ENCODE assay signal across 9 mouse cellular contexts in genomic region chr8:88621408-88621807, GRCm38 (mm10). TPM values are rescaled to one million over a fixed set of nuclear protein-coding genes. Genes with fewer than 3 reads are reported as not detected.
DNase-seq lines count a peak whose midpoint lies in the region; ATAC-seq and TF ChIP-seq lines count a peak whose summit lies in the region.
"Had no signal": no experiment of that assay in that cellular context is flagged by ENCODE, and none has a peak within 500 bp of the region (broad histone marks: within the 10 kb centered on the region; RNA-seq: fewer than 3 reads in every experiment).

No protein-coding gene starts in this region.

- no peaks in the 10 kb centered on the region for H3K27me3 ChIP-seq in forebrain, postnatal 0 days (ENCODE audit: insufficient read depth, low read length)
- H3K27me3 ChIP-seq in hindbrain, embryonic 15.5 days = peaks cover 14% of the 10 kb centered on the region
- H3K27me3 ChIP-seq in megakaryocyte, embryonic 14.5 days (replicated peaks) = peaks cover 81% of the 10 kb centered on the region

- H3K4me2 ChIP-seq in forebrain, postnatal 0 days (ENCODE audit: low read depth) = no peak overlapping the region
- H3K4me2 ChIP-seq in hindbrain, embryonic 15.5 days = no peak overlapping the region

- peak; percentile 97 for TF ChIP-seq CTCF in brain, embryonic 14.5 days (IDR thresholded peaks at IDR 0.05; ENCODE audit: borderline replicate concordance, extremely low read depth, insufficient read depth, insufficient read length)
- TF ChIP-seq CTCF in forebrain, postnatal 0 days (IDR thresholded peaks at IDR 0.05; ENCODE audit: low read depth) = peak; percentile 98

- no peak overlapping the region for H3K9ac ChIP-seq in forebrain, postnatal 0 days
- H3K9ac ChIP-seq in hindbrain, embryonic 15.5 days = no peak overlapping the region

- H3K9me3 ChIP-seq in forebrain, postnatal 0 days (ENCODE audit: low read length) = no peaks in the 10 kb centered on the region
- H3K9me3 ChIP-seq in hindbrain, embryonic 15.5 days = no peaks in the 10 kb centered on the region
- no peaks in the 10 kb centered on the region for H3K9me3 ChIP-seq in megakaryocyte, embryonic 14.5 days

- ATAC-seq in forebrain, postnatal 0 days = peak; percentile 83
- ATAC-seq in hindbrain, embryonic 15.5 days (ENCODE audit: low FRiP score, low read depth) = 0 out of 2 replicates have a peak, but pooled peaks have one; percentile 47
- no peak for ATAC-seq in erythroblast, adult 5-6 weeks (replicated peaks; ENCODE audit: low FRiP score, poor library complexity, severe bottlenecking)

- H3K4me1 ChIP-seq in forebrain, postnatal 0 days (ENCODE audit: insufficient read depth) = no peaks in the 10 kb centered on the region
- H3K4me1 ChIP-seq in hindbrain, embryonic 15.5 days (replicated peaks) = 0 out of 2 replicates have a peak, but pooled peaks cover 2% of the 10 kb centered on the region
- H3K4me1 ChIP-seq in megakaryocyte, embryonic 14.5 days = peaks cover 23% of the 10 kb centered on the region

- no peak overlapping the region for H3K27ac ChIP-seq in forebrain, postnatal 0 days (ENCODE audit: low read depth, low read length)
- H3K27ac ChIP-seq in hindbrain, embryonic 15.5 days (replicated peaks) = no peak overlapping the region
- H3K27ac ChIP-seq: macrophage had no signal

- DNase-seq in Muller cell, postnatal 12 days (ENCODE audit: inconsistent ontology term) = peak; percentile 50
- DNase-seq in brain, embryonic 14.5 days (ENCODE audit: low read depth) = peak; percentile 82
- DNase-seq in forebrain, postnatal 0 days = peak; percentile 88
- peak; percentile 87 to 88 for DNase-seq in layer of hippocampus, postnatal 10 days (ENCODE audit: low spot score in 2 of 2)
- DNase-seq in right cerebral cortex, postnatal 25 days = peak; percentile 68

- no peaks in the 10 kb centered on the region for H3K36me3 ChIP-seq in forebrain, postnatal 0 days (ENCODE audit: insufficient read depth)
- H3K36me3 ChIP-seq in hindbrain, embryonic 15.5 days = no peaks in the 10 kb centered on the region
- peaks cover 4% of the 10 kb centered on the region for H3K36me3 ChIP-seq in megakaryocyte, embryonic 14.5 days (replicated peaks; ENCODE audit: low read length)

- TF ChIP-seq POLR2A in brain, embryonic 14.5 days (IDR thresholded peaks at IDR 0.05; ENCODE audit: borderline replicate concordance, extremely low read depth, insufficient read depth, insufficient read length, poor library complexity, severe bottlenecking) = no peak

- no peak overlapping the region for H3K4me3 ChIP-seq in forebrain, postnatal 0 days (ENCODE audit: low read depth, low read length)
- H3K4me3 ChIP-seq in hindbrain, embryonic 15.5 days = no peak overlapping the region
- peak overlapping the region; percentile 56 for H3K4me3 ChIP-seq in megakaryocyte, embryonic 14.5 days (replicated peaks)

- 2% methylated on average over 8 of the region's 8 CpGs for WGBS in forebrain, postnatal 0 days
- 2% methylated on average over 8 of the region's 8 CpGs for WGBS in hindbrain, embryonic 15.5 days

RNA-seq across cellular contexts. Expression of gene Snx20, which starts 14.5 kb away (rescaled TPM):
- polyA plus RNA-seq in brain, embryonic 14.5 days (2012; rRNA removed) = 0.78 and 0.92 TPM in 2 replicates
- total RNA-seq in forebrain, postnatal 0 days (2014; rRNA removed) = 1.5 and 1.6 TPM in 2 replicates
- polyA plus RNA-seq in forebrain, postnatal 0 days (2015; fragmentation: Nextera tagmentation; extraction: Ambion mirVana) = 1.9 and 2.0 TPM in 2 replicates
- polyA plus RNA-seq in hindbrain, embryonic 15.5 days (2015; fragmentation: Nextera tagmentation; extraction: Ambion mirVana) = 1.6 TPM in 2 replicates
- 1 to 10 TPM; 1.8 to 1.9 TPM for total RNA-seq in layer of hippocampus, postnatal 10 days (2021)
- 6.2 and 22.2 TPM in 2 replicates for polyA plus RNA-seq in megakaryocyte, embryonic 14.5 days (2012; ENCODE audit: insufficient read depth, low replicate concordance)
- total RNA-seq in erythroblast, adult 5-6 weeks (2015; ENCODE audit: low replicate concordance) = 12.3 and 14.2 TPM in 2 replicates
- total RNA-seq in erythroblast, adult 5-6 weeks (2017; ENCODE audit: low replicate concordance) = 5.8 and 7.8 TPM in 2 replicates

RNA-seq across cellular contexts. Expression of gene Nod2, which starts 25.7 kb away (rescaled TPM):
- 0.16 and 0.34 TPM in 2 replicates for polyA plus RNA-seq in brain, embryonic 14.5 days (2012; rRNA removed)
- 0.38 and 0.76 TPM in 2 replicates for total RNA-seq in forebrain, postnatal 0 days (2014; rRNA removed)
- 0.05 and 0.06 TPM in 2 replicates for polyA plus RNA-seq in forebrain, postnatal 0 days (2015; fragmentation: Nextera tagmentation; extraction: Ambion mirVana)
- polyA plus RNA-seq in hindbrain, embryonic 15.5 days (2015; fragmentation: Nextera tagmentation; extraction: Ambion mirVana) = 0.10 TPM in 1 of 2 replicates, not detected in the other
- total RNA-seq in layer of hippocampus, postnatal 10 days (2021) = under 1 TPM; 0.34 to 0.49 TPM
- polyA plus RNA-seq in megakaryocyte, embryonic 14.5 days (2012; ENCODE audit: insufficient read depth, low replicate concordance) = not detected in 2 replicates
- 0.96 TPM in 1 of 2 replicates, not detected in the other for total RNA-seq in erythroblast, adult 5-6 weeks (2015; ENCODE audit: low replicate concordance)
- total RNA-seq in erythroblast, adult 5-6 weeks (2017; ENCODE audit: low replicate concordance) = 0.28 and 0.34 TPM in 2 replicates
